Mouse (Mus musculus) embryonic facial prominence, embryonic 11.5 days (tissue): ENCODE data around the gene Olfr552. TPM values are rescaled to one million over a fixed set of nuclear protein-coding genes. Genes with fewer than 3 reads are reported as not detected.
A peak's percentile ranks its signal among the peaks of the same experiment; 100 is the strongest.
"Not testable (repeated sequence)": the region's sequence is repeated elsewhere in the genome, so short reads cannot be mapped to it uniquely, and the experiment has no call there.

ENCODE experiments used
- ATAC-seq: fragments of 200-750 bp; cut with Nextera tagmentation; replicated peaks from 2 replicates; pipeline ENCODE4 v1.8.0; 2017; ENCODE audit warnings: low read depth; ENCODE audit not compliant: insufficient number of reproducible peaks, low FRiP score, low TSS enrichment
- DNase-seq: peaks from one replicate; pipeline ENCODE4 v3.0.0-alpha.2; 2015; ENCODE audit warnings: low spot score
- H3K27ac ChIP-seq: fragments of 300-500 bp; sonication (generic); replicated peaks from 2 replicates; pipeline ENCODE4 v1.5.1; 2014; ENCODE audit warnings: mild to moderate bottlenecking, low read depth, low read length, control low read depth
- H3K27me3 ChIP-seq: fragments of 300-500 bp; sonication (generic); 2 replicates; pipeline ENCODE4 v1.6.1; 2014; ENCODE audit warnings: mild to moderate bottlenecking, low read length, moderate library complexity, mixed read lengths; ENCODE audit not compliant: control insufficient read depth, insufficient read depth
- H3K36me3 ChIP-seq: fragments of 300-500 bp; sonication (generic); replicated peaks from 2 replicates; pipeline ENCODE4 v1.6.1; 2014; ENCODE audit warnings: low read depth, mild to moderate bottlenecking, low read length, moderate library complexity, mixed read lengths; ENCODE audit not compliant: control insufficient read depth, insufficient read depth
- H3K4me1 ChIP-seq: fragments of 300-500 bp; sonication (generic); 2 replicates; pipeline ENCODE4 v1.6.1; 2014; ENCODE audit warnings: low read length, mixed read lengths; ENCODE audit not compliant: control insufficient read depth, insufficient read depth
- H3K4me2 ChIP-seq: fragments of 300-500 bp; sonication (generic); 2 replicates; pipeline ENCODE4 v1.6.1; 2014; ENCODE audit warnings: low read depth, mild to moderate bottlenecking, control low read depth, low read length, moderate library complexity
- H3K4me3 ChIP-seq: fragments of 300-500 bp; sonication (generic); 2 replicates; pipeline ENCODE4 v1.5.1; 2014; ENCODE audit warnings: low read depth, low read length, control low read depth
- H3K9ac ChIP-seq: fragments of 300-500 bp; sonication (generic); replicated peaks from 2 replicates; pipeline ENCODE4 v1.6.1; 2014; ENCODE audit warnings: mild to moderate bottlenecking, control low read depth, low read length
- H3K9me3 ChIP-seq: fragments of 300-500 bp; sonication (generic); replicated peaks from 2 replicates; pipeline ENCODE4 v1.6.1; 2016; ENCODE audit warnings: mild to moderate bottlenecking, low read length, inconsistent platforms, mixed read lengths; ENCODE audit not compliant: control insufficient read depth
- WGBS: fragments of 180-500 bp; shearing (Covaris S2); extraction: QIAGEN DNeasy Blood & Tissue Kit; methylation state at CpG from one replicate; pipeline ENCODE4 v1.1.7; 2014; 5-methylcytosine and 5-hydroxymethylcytosine counted together
- polyA plus RNA-seq: library from polyadenylated mRNA; unstranded; fragments of >200 nt; fragmentation: Nextera tagmentation; extraction: Ambion mirVana; gene quantifications from 2 replicates; pipeline ENCODE4 v1.2.1, GENCODE M21; 2014

Gene Olfr552
- polyA plus RNA-seq, 1 experiment from 2014 or later: not detected

- no peaks in the 10 kb centered on the region for H3K4me1 ChIP-seq
- H3K9ac ChIP-seq: no peak overlapping the region
- H3K27me3 ChIP-seq: no peaks in the 10 kb centered on the region
- no peak overlapping the region for H3K4me2 ChIP-seq
- H3K9me3 ChIP-seq: no peaks in the 10 kb centered on the region
- no peak overlapping the region for H3K27ac ChIP-seq
- WGBS: 66% methylated on average over 6 of the region's 6 CpGs
- no peaks in the 10 kb centered on the region for H3K36me3 ChIP-seq
- no peak overlapping the region for H3K4me3 ChIP-seq
- DNase-seq: no peak
- no peak for ATAC-seq
Measured at GRCm38 (mm10) chr7:102575998-102576397, 21.6 kb upstream of the Olfr552 start.

GRCm38 (mm10) chr7:102591786-102592185 lies 5.8 kb upstream of the Olfr552 start, which contains the start of gene Olfr551:
Gene Olfr551 (minus strand): TSS chr7:102591886.
- no peak for ATAC-seq
- H3K4me1 ChIP-seq: no peaks in the 10 kb centered on the region
- H3K27me3 ChIP-seq: no peaks in the 10 kb centered on the region
- no peak within 1 kb of the TSS for H3K27ac ChIP-seq
- no peak within 1 kb of the TSS for H3K9ac ChIP-seq
- no peaks in the 10 kb centered on the region for H3K36me3 ChIP-seq
- H3K4me3 ChIP-seq: no peak within 1 kb of the TSS
- DNase-seq: no peak
- H3K9me3 ChIP-seq: no peaks in the 10 kb centered on the region
- 92% methylated on average over 3 of the region's 3 CpGs for WGBS
- no peak within 1 kb of the TSS for H3K4me2 ChIP-seq

- Histone ChIP-seq H3K4me2 (no peak within 1 kb of the TSS), H3K27ac (no peak within 1 kb of the TSS), H3K9ac (no peak within 1 kb of the TSS), H3K9me3 (no peaks in the 10 kb centered on the region), H3K4me3 (no peak within 1 kb of the TSS), H3K27me3 (no peaks in the 10 kb centered on the region), H3K36me3 (no peaks in the 10 kb centered on the region), H3K4me1 (no peaks in the 10 kb centered on the region)
- no peak for DNase-seq
- no peak for ATAC-seq
Measured at GRCm38 (mm10) chr7:102618118-102618517, 20.5 kb downstream of the Olfr552 start, which contains the start of gene Olfr553. Gene Olfr553 (minus strand): TSS chr7:102618218.

GRCm38 (mm10) chr7:102619608-102620007 lies 22.0 kb downstream of the Olfr552 start:
- H3K9me3 ChIP-seq: no peaks in the 10 kb centered on the region
- H3K4me1 ChIP-seq: no peaks in the 10 kb centered on the region
- H3K4me3 ChIP-seq: no peak overlapping the region
- WGBS: 76% methylated on average over 5 of the region's 5 CpGs
- no peaks in the 10 kb centered on the region for H3K27me3 ChIP-seq
- peak; percentile 20 for DNase-seq
- H3K36me3 ChIP-seq: no peaks in the 10 kb centered on the region
- H3K27ac ChIP-seq: no peak overlapping the region
- H3K9ac ChIP-seq: no peak overlapping the region
- no peak overlapping the region for H3K4me2 ChIP-seq
- no peak for ATAC-seq

GRCm38 (mm10) chr7:102620368-102620767 lies 22.8 kb downstream of the Olfr552 start:
- WGBS: 83% methylated on average over 16 of the region's 19 CpGs
- H3K9me3 ChIP-seq, H3K9ac ChIP-seq, H3K4me1 ChIP-seq, ATAC-seq, H3K4me3 ChIP-seq, DNase-seq, H3K27ac ChIP-seq, H3K27me3 ChIP-seq, H3K36me3 ChIP-seq, H3K4me2 ChIP-seq: not testable (repeated sequence)

GRCm38 (mm10) chr7:102636665-102637064 lies 39.1 kb downstream of the Olfr552 start:
- no peak overlapping the region for H3K9ac ChIP-seq
- no peaks in the 10 kb centered on the region for H3K9me3 ChIP-seq
- ATAC-seq: no peak
- H3K27me3 ChIP-seq: no peaks in the 10 kb centered on the region
- H3K27ac ChIP-seq: no peak overlapping the region
- 29% methylated on average over 3 of the region's 3 CpGs for whole genome bisulfite sequencing
- no peak overlapping the region for H3K4me2 ChIP-seq
- H3K4me3 ChIP-seq: no peak overlapping the region
- H3K36me3 ChIP-seq: no peaks in the 10 kb centered on the region
- DNase-seq: peak; percentile 36
- no peaks in the 10 kb centered on the region for H3K4me1 ChIP-seq

- ATAC-seq (no peak), DNase-seq (no peak)
- Histone ChIP-seq H3K36me3 (no peaks in the 10 kb centered on the region), H3K4me1 (no peaks in the 10 kb centered on the region), H3K9me3 (no peaks in the 10 kb centered on the region), H3K4me2 (no peak within 1 kb of the TSS), H3K27me3 (no peaks in the 10 kb centered on the region), H3K27ac (no peak within 1 kb of the TSS), H3K9ac (no peak within 1 kb of the TSS), H3K4me3 (no peak within 1 kb of the TSS)
- WGBS: 78% methylated on average over 1 of the region's 1 CpGs
Measured at GRCm38 (mm10) chr7:102638132-102638531, 40.6 kb downstream of the Olfr552 start, which contains the start of gene Olfr554. Gene Olfr554 (plus strand): TSS chr7:102638432.

- not testable (repeated sequence) for H3K36me3 ChIP-seq, H3K4me3 ChIP-seq, H3K9me3 ChIP-seq, H3K4me2 ChIP-seq, H3K4me1 ChIP-seq, ATAC-seq, H3K9ac ChIP-seq, DNase-seq, H3K27ac ChIP-seq, H3K27me3 ChIP-seq
- WGBS: 89% methylated on average over 2 of the region's 4 CpGs
Measured at GRCm38 (mm10) chr7:102644945-102645344, 47.4 kb downstream of the Olfr552 start.
